ENCODE assay signal across 11 mouse cellular contexts in genomic region chr1:144379991-144380594, GRCm38 (mm10).
DNase-seq lines count a peak whose midpoint lies in the region; ATAC-seq and TF ChIP-seq lines count a peak whose summit lies in the region.
"Had no signal": no experiment of that assay in that cellular context is flagged by ENCODE, and none has a peak within 500 bp of the region (broad histone marks: within the 10 kb centered on the region; RNA-seq: fewer than 3 reads in every experiment).

No protein-coding gene starts in this region.

- H3K4me2 ChIP-seq in limb, embryonic 14.5 days (replicated peaks; ENCODE audit: low read depth, low read length, severe bottlenecking) = no peak overlapping the region
- no peak overlapping the region for H3K4me2 ChIP-seq in midbrain, embryonic 14.5 days (ENCODE audit: low read length)
- H3K4me2 ChIP-seq: hindbrain, embryonic 15.5 days had no signal

- no peak overlapping the region for H3K9ac ChIP-seq in limb, embryonic 14.5 days (ENCODE audit: low read depth, low read length, severe bottlenecking)
- H3K9ac ChIP-seq in midbrain, embryonic 14.5 days (replicated peaks; ENCODE audit: low read length) = no peak overlapping the region
- H3K9ac ChIP-seq: hindbrain, embryonic 15.5 days had no signal

- DNase-seq in limb, embryonic 14.5 days (ENCODE audit: low spot score) = peak; percentile 78
- no peak for DNase-seq in limb, embryonic 10.5 days (ENCODE audit: low spot score)
- DNase-seq in G1E (ENCODE audit: low spot score) = peak; percentile 3
- DNase-seq in midbrain, embryonic 14.5 days = peak; percentile 91
- no peak for DNase-seq in gastrocnemius, postnatal 10 days
- no peak for DNase-seq in layer of hippocampus, adult 9-10 months (ENCODE audit: low spot score)
- no peak for DNase-seq in adrenal gland, postnatal 25 days
- DNase-seq: cerebellum, postnatal 36 days had no signal

- ATAC-seq in limb, embryonic 14.5 days (ENCODE audit: low FRiP score, low read depth) = no peak
- no peak for ATAC-seq in G1E (ENCODE audit: extremely low read depth, insufficient number of reproducible peaks, low FRiP score, poor library complexity, severe bottlenecking)
- ATAC-seq in common myeloid progenitor, adult 5-6 weeks (replicated peaks; ENCODE audit: low read depth, poor library complexity, severe bottlenecking) = peak; percentile 50; the same call in 1 of the 2 replicates
- no peak; the same call in 1 of the 2 replicates for ATAC-seq in midbrain, embryonic 14.5 days (ENCODE audit: low FRiP score, low TSS enrichment)

- no peak for TF ChIP-seq POLR2A in limb, embryonic 14.5 days (IDR thresholded peaks at IDR 0.05; ENCODE audit: borderline replicate concordance, extremely low read depth, insufficient read depth, insufficient read length)

- TF ChIP-seq CTCF in G1E (IDR thresholded peaks at IDR 0.05; ENCODE audit: low read depth, low read length) = no peak

- 46% methylated on average over 3 of the region's 3 CpGs for WGBS in limb, embryonic 14.5 days
- 47% methylated on average over 3 of the region's 3 CpGs for WGBS in limb, embryonic 10.5 days
- WGBS in midbrain, embryonic 14.5 days = 43% methylated on average over 3 of the region's 3 CpGs

- H3K27me3 ChIP-seq in limb, embryonic 14.5 days (ENCODE audit: control insufficient read depth, insufficient read depth, low read length) = no peaks in the 10 kb centered on the region
- H3K27me3 ChIP-seq in limb, embryonic 10.5 days (ENCODE audit: low read depth, poor library complexity, severe bottlenecking) = no peaks in the 10 kb centered on the region
- no peaks in the 10 kb centered on the region for H3K27me3 ChIP-seq in G1E (ENCODE audit: insufficient read depth, low read length)
- no peaks in the 10 kb centered on the region for H3K27me3 ChIP-seq in midbrain, embryonic 14.5 days (ENCODE audit: control insufficient read depth, insufficient read depth, low read length)
- H3K27me3 ChIP-seq: hindbrain, embryonic 15.5 days; megakaryocyte, embryonic 14.5 days had no signal

- H3K27ac ChIP-seq in limb, embryonic 14.5 days (replicated peaks; ENCODE audit: low read depth, low read length) = no peak overlapping the region
- H3K27ac ChIP-seq in limb, embryonic 10.5 days = no peak overlapping the region
- H3K27ac ChIP-seq in midbrain, embryonic 14.5 days (replicated peaks; ENCODE audit: low read depth, low read length) = no peak overlapping the region
- H3K27ac ChIP-seq: hindbrain, embryonic 15.5 days had no signal

- no peak overlapping the region for H3K4me3 ChIP-seq in limb, embryonic 14.5 days (replicated peaks; ENCODE audit: low read length)
- no peak overlapping the region for H3K4me3 ChIP-seq in limb, embryonic 10.5 days
- H3K4me3 ChIP-seq in G1E (ENCODE audit: low read depth, low read length) = no peak overlapping the region
- no peak overlapping the region for H3K4me3 ChIP-seq in midbrain, embryonic 14.5 days (replicated peaks; ENCODE audit: low read depth, low read length)
- H3K4me3 ChIP-seq: hindbrain, embryonic 15.5 days; megakaryocyte, embryonic 14.5 days had no signal

- H3K9me3 ChIP-seq in limb, embryonic 14.5 days (ENCODE audit: control insufficient read depth, low read length) = no peaks in the 10 kb centered on the region
- no peaks in the 10 kb centered on the region for H3K9me3 ChIP-seq in limb, embryonic 10.5 days (replicated peaks)
- no peaks in the 10 kb centered on the region for H3K9me3 ChIP-seq in G1E (replicated peaks)
- no peaks in the 10 kb centered on the region for H3K9me3 ChIP-seq in midbrain, embryonic 14.5 days (ENCODE audit: control insufficient read depth, low read length)
- H3K9me3 ChIP-seq: hindbrain, embryonic 15.5 days; megakaryocyte, embryonic 14.5 days had no signal

- H3K4me1 ChIP-seq in limb, embryonic 14.5 days (ENCODE audit: control insufficient read depth, insufficient read depth, low read length) = no peaks in the 10 kb centered on the region
- no peaks in the 10 kb centered on the region for H3K4me1 ChIP-seq in limb, embryonic 10.5 days
- H3K4me1 ChIP-seq in G1E (ENCODE audit: insufficient read depth, low read depth, low read length) = no peaks in the 10 kb centered on the region
- H3K4me1 ChIP-seq in midbrain, embryonic 14.5 days (ENCODE audit: control insufficient read depth, insufficient read depth, low read length) = no peaks in the 10 kb centered on the region
- H3K4me1 ChIP-seq: hindbrain, embryonic 15.5 days; megakaryocyte, embryonic 14.5 days had no signal

- H3K36me3 ChIP-seq in limb, embryonic 14.5 days (ENCODE audit: control insufficient read depth, insufficient read depth, low read length) = no peaks in the 10 kb centered on the region
- no peaks in the 10 kb centered on the region for H3K36me3 ChIP-seq in limb, embryonic 10.5 days
- no peaks in the 10 kb centered on the region for H3K36me3 ChIP-seq in G1E (replicated peaks)
- H3K36me3 ChIP-seq in midbrain, embryonic 14.5 days (ENCODE audit: control insufficient read depth, insufficient read depth, low read length) = no peaks in the 10 kb centered on the region
- H3K36me3 ChIP-seq: hindbrain, embryonic 15.5 days had no signal

Comparison
In these comparisons a context has a peak if more than half of its experiments do, and no peak if none do; other contexts are left out.
1. DNase-seq: peak in limb, embryonic 14.5 days (single experiment), G1E (single experiment) and midbrain, embryonic 14.5 days (single experiment); none in limb, embryonic 10.5 days (single experiment), gastrocnemius, postnatal 10 days (single experiment), layer of hippocampus, adult 9-10 months (single experiment) and adrenal gland, postnatal 25 days (single experiment).